Mouse (Mus musculus): Measurements from ENCODE around the gene Pygb. TPM values are rescaled to one million over a fixed set of nuclear protein-coding genes. Genes with fewer than 3 reads are reported as not detected.

Pygb gene
- polyA plus RNA-seq, 1 experiment from 2014 or later, result 109 TPM

- ATAC-seq (ENCODE audit: low FRiP score, low TSS enrichment) (peak; percentile 16; the same call in 1 of the 2 replicates), DNase-seq (ENCODE audit: low spot score) (peak; percentile 73)
- no peaks in the 10 kb centered on the region for H3K27me3 ChIP-seq (ENCODE audit: control insufficient read depth, insufficient read depth, low read length)
- peaks cover 2% of the 10 kb centered on the region for H3K36me3 ChIP-seq (ENCODE audit: control insufficient read depth, insufficient read depth, low read length)
- H3K27ac ChIP-seq (replicated peaks), result peak overlapping the region; percentile 30; the same call in 1 of the 2 replicates
- TF ChIP-seq CTCF (IDR thresholded peaks at IDR 0.05; ENCODE audit: low read depth) (no peak), EP300 (optimal IDR thresholded peaks at IDR 0.05) (no peak)
- H3K4me3 ChIP-seq (ENCODE audit: low read depth, low read length), result no peak overlapping the region
- peaks cover 9% of the 10 kb centered on the region for H3K4me1 ChIP-seq (replicated peaks; ENCODE audit: control insufficient read depth, insufficient read depth)
- WGBS, result 75% methylated on average over 4 of the region's 4 CpGs
- H3K9me3 ChIP-seq (ENCODE audit: control insufficient read depth, low read length), result no peaks in the 10 kb centered on the region
- H3K4me2 ChIP-seq (replicated peaks; ENCODE audit: low read depth), result no peak overlapping the region
- H3K9ac ChIP-seq (ENCODE audit: low read length), result no peak overlapping the region
Observed at GRCm38 (mm10) chr2:150766083-150766862, 20.3 kb upstream of the Pygb start.

GRCm38 (mm10) chr2:150768678-150769077 is 17.9 kb upstream of the Pygb start:
- no peak overlapping the region for H3K9ac ChIP-seq (ENCODE audit: low read length)
- ATAC-seq (ENCODE audit: low FRiP score, low TSS enrichment) (no peak), DNase-seq (ENCODE audit: low spot score) (no peak)
- no peak for TF ChIP-seq CTCF (IDR thresholded peaks at IDR 0.05; ENCODE audit: low read depth)
- no peak for TF ChIP-seq EP300 (optimal IDR thresholded peaks at IDR 0.05)
- H3K9me3 ChIP-seq (ENCODE audit: control insufficient read depth, low read length), result no peaks in the 10 kb centered on the region
- peaks cover 18% of the 10 kb centered on the region for H3K4me1 ChIP-seq (replicated peaks; ENCODE audit: control insufficient read depth, insufficient read depth)
- no peak overlapping the region for H3K4me3 ChIP-seq (ENCODE audit: low read depth, low read length)
- 50% methylated on average over 1 of the region's 1 CpGs for WGBS
- no peaks in the 10 kb centered on the region for H3K27me3 ChIP-seq (ENCODE audit: control insufficient read depth, insufficient read depth, low read length)
- no peak overlapping the region for H3K4me2 ChIP-seq (replicated peaks; ENCODE audit: low read depth)
- H3K27ac ChIP-seq (replicated peaks), result peak overlapping the region; percentile 45
- no peaks in the 10 kb centered on the region for H3K36me3 ChIP-seq (ENCODE audit: control insufficient read depth, insufficient read depth, low read length)

GRCm38 (mm10) chr2:150770747-150771146 is 15.8 kb upstream of the Pygb start:
- WGBS, result 16% methylated on average over 1 of the region's 1 CpGs
- peak; percentile 96 for DNase-seq (ENCODE audit: low spot score)
- TF ChIP-seq EP300 (optimal IDR thresholded peaks at IDR 0.05), result no peak
- no peak for TF ChIP-seq CTCF (IDR thresholded peaks at IDR 0.05; ENCODE audit: low read depth)
- H3K9ac ChIP-seq (ENCODE audit: low read length), result peak overlapping the region; percentile 5; the same call in 1 of the 2 replicates
- H3K4me1 ChIP-seq (replicated peaks; ENCODE audit: control insufficient read depth, insufficient read depth), result peaks cover 18% of the 10 kb centered on the region
- no peak overlapping the region for H3K4me2 ChIP-seq (replicated peaks; ENCODE audit: low read depth)
- no peaks in the 10 kb centered on the region for H3K9me3 ChIP-seq (ENCODE audit: control insufficient read depth, low read length)
- H3K27me3 ChIP-seq (ENCODE audit: control insufficient read depth, insufficient read depth, low read length), result no peaks in the 10 kb centered on the region
- no peak overlapping the region for H3K4me3 ChIP-seq (ENCODE audit: low read depth, low read length)
- peak overlapping the region; percentile 90 for H3K27ac ChIP-seq (replicated peaks)
- no peaks in the 10 kb centered on the region for H3K36me3 ChIP-seq (ENCODE audit: control insufficient read depth, insufficient read depth, low read length)
- peak; percentile 91 for ATAC-seq (ENCODE audit: low FRiP score, low TSS enrichment)

GRCm38 (mm10) chr2:150771169-150771568 is 15.4 kb upstream of the Pygb start:
- TF ChIP-seq CTCF (IDR thresholded peaks at IDR 0.05; ENCODE audit: low read depth) (no peak), EP300 (optimal IDR thresholded peaks at IDR 0.05) (no peak)
- H3K36me3 ChIP-seq (ENCODE audit: control insufficient read depth, insufficient read depth, low read length), result no peaks in the 10 kb centered on the region
- ATAC-seq (ENCODE audit: low FRiP score, low TSS enrichment) (no peak), DNase-seq (ENCODE audit: low spot score) (no peak)
- no peak overlapping the region for H3K4me2 ChIP-seq (replicated peaks; ENCODE audit: low read depth)
- H3K9ac ChIP-seq (ENCODE audit: low read length), result no peak overlapping the region
- peak overlapping the region; percentile 90 for H3K27ac ChIP-seq (replicated peaks)
- H3K4me3 ChIP-seq (ENCODE audit: low read depth, low read length), result no peak overlapping the region
- WGBS, result 55% methylated on average over 6 of the region's 6 CpGs
- no peaks in the 10 kb centered on the region for H3K27me3 ChIP-seq (ENCODE audit: control insufficient read depth, insufficient read depth, low read length)
- H3K4me1 ChIP-seq (replicated peaks; ENCODE audit: control insufficient read depth, insufficient read depth), result peaks cover 18% of the 10 kb centered on the region
- H3K9me3 ChIP-seq (ENCODE audit: control insufficient read depth, low read length), result no peaks in the 10 kb centered on the region

- Histone ChIP-seq H3K36me3 (ENCODE audit: control insufficient read depth, insufficient read depth, low read length) (no peaks in the 10 kb centered on the region), H3K9me3 (ENCODE audit: control insufficient read depth, low read length) (no peaks in the 10 kb centered on the region), H3K4me2 (replicated peaks; ENCODE audit: low read depth) (no peak overlapping the region), H3K4me3 (ENCODE audit: low read depth, low read length) (no peak overlapping the region), H3K27me3 (ENCODE audit: control insufficient read depth, insufficient read depth, low read length) (no peaks in the 10 kb centered on the region), H3K4me1 (replicated peaks; ENCODE audit: control insufficient read depth, insufficient read depth) (peaks cover 18% of the 10 kb centered on the region), H3K27ac (replicated peaks) (peak overlapping the region; percentile 90), H3K9ac (ENCODE audit: low read length) (no peak overlapping the region)
- DNase-seq (ENCODE audit: low spot score) (peak; percentile 17), ATAC-seq (ENCODE audit: low FRiP score, low TSS enrichment) (no peak)
- 83% methylated on average over 8 of the region's 8 CpGs for WGBS
- no peak for TF ChIP-seq EP300 (optimal IDR thresholded peaks at IDR 0.05)
- TF ChIP-seq CTCF (IDR thresholded peaks at IDR 0.05; ENCODE audit: low read depth), result no peak
Observed at GRCm38 (mm10) chr2:150771996-150772395, 14.5 kb upstream of the Pygb start.

GRCm38 (mm10) chr2:150772466-150773119 is 13.9 kb upstream of the Pygb start:
- H3K9ac ChIP-seq (ENCODE audit: low read length), result no peak overlapping the region
- H3K4me2 ChIP-seq (replicated peaks; ENCODE audit: low read depth), result no peak overlapping the region
- H3K4me3 ChIP-seq (ENCODE audit: low read depth, low read length), result no peak overlapping the region
- peak; percentile 36 for DNase-seq (ENCODE audit: low spot score)
- no peaks in the 10 kb centered on the region for H3K27me3 ChIP-seq (ENCODE audit: control insufficient read depth, insufficient read depth, low read length)
- H3K27ac ChIP-seq (replicated peaks), result peak overlapping the region; percentile 90
- no peaks in the 10 kb centered on the region for H3K36me3 ChIP-seq (ENCODE audit: control insufficient read depth, insufficient read depth, low read length)
- 63% methylated on average over 10 of the region's 10 CpGs for whole genome bisulfite sequencing
- no peaks in the 10 kb centered on the region for H3K9me3 ChIP-seq (ENCODE audit: control insufficient read depth, low read length)
- TF ChIP-seq EP300 (optimal IDR thresholded peaks at IDR 0.05) (no peak), CTCF (IDR thresholded peaks at IDR 0.05; ENCODE audit: low read depth) (no peak)
- no peak for ATAC-seq (ENCODE audit: low FRiP score, low TSS enrichment)
- H3K4me1 ChIP-seq (replicated peaks; ENCODE audit: control insufficient read depth, insufficient read depth), result peaks cover 18% of the 10 kb centered on the region

Measured in stomach, postnatal 0 days (tissue).